Mouse (Mus musculus) right cerebral cortex, postnatal 4 days (tissue): ENCODE data around the gene Fez2.

Source experiments
- DNase-seq: peaks from one replicate; pipeline ENCODE4 v3.0.0-alpha.2; 2022

The Fez2 gene

DNA sequence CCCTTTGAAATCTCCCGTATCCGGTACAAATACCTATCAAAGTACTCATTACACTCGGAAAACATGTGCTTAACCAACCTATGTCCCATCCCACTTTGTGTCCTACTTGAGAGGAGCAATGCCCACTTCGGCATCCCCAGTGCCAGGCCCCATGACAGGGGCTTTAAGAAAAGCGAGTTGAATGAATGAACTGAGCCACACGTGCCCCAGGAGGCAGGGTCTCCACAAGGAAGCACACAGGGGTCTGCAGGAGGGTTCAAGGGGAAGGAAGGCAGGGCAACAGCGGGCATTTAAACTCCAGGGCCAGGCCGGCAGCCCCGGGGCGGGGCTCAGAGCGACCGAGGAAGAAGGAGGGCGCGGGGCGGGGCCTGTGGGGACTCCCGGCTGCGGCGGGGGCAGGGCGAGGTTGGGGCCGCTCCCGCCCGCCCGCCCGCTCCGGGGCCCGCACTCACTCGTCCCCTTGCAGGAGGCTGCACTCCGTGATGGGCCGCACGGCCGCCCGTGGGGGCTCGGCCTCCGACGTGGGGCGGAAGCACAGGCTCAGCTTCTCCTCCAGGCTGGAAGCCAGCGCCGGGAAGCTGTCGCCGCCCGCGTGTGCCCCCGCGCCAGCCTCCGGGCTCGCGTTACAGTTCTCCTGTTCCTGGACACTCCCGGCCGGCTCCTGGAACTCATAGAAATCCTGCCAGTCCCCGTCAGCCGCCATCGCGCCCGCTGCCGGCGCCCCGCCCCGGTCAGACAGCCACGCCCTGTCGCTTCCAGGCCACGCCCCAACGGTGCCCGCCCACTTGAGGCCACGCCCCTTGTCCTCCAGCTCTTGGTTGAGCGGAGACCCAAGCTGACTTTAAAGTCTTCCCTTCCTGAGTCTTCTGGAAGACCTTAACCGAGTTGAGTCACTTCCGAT is at the start of gene Fez2:
TSS of gene Fez2 (minus strand) at position 772 of the 901 bp plus-strand sequence.
- DNase-seq: peak; percentile 79

DNA sequence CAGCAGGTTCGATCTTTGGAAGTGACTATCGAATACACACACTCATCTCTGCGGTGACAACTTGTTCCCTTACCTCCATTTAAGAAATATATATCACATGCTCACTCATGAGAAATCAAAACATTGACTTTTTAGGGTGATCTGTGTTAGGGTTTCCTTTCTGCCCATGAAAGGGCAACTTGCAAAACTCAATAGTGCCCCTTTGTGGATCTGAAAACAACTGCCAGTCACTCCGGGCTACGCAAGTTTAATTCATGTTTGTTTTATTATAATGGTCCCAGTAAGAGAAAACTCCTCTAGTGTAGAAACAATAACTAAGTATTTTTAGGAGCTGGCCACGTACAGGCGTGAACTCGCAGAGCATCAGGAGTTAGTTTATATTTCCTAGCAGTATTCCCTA is 47.5 kb upstream of the Fez2 start:
- DNase-seq: no peak

DNA sequence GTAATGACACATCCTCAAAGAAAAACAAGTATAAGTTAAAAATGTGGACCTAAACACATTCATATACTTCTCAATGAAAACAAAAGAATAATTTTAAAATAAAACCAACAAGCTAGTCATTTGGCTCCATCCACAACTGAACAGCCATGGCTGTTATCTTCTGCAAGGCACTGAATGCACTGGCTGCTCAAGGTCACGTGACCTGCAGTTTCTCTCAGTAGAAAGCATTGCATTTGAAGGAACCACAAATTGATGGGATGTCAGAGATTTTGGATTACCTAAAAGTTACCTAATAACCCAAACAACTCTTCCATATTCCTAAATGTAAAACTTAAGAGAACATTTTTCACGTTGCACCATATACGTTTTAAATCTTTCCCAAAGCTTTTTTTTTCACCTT is 47.1 kb upstream of the Fez2 start:
- no peak for DNase-seq

DNA sequence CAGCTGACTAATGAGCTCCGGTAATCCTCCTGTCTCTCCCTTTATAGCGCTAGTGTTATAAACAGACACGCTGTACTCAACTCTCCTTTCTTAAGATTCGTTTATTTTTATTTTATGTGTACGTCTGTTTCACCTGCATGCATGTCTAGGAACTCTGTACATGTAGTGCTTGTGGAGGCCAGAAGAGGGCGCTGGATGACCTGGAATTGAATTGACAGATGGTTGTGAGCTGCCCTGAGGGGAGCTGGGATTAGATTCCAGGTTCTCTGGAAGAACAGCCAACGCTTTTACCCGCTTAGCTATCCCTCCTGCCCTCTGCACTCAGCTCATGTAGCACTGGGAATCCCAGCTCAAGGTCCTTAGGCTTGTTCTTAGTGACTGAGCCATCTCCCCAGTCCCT is 42.2 kb upstream of the Fez2 start:
- no peak for DNase-seq

DNA sequence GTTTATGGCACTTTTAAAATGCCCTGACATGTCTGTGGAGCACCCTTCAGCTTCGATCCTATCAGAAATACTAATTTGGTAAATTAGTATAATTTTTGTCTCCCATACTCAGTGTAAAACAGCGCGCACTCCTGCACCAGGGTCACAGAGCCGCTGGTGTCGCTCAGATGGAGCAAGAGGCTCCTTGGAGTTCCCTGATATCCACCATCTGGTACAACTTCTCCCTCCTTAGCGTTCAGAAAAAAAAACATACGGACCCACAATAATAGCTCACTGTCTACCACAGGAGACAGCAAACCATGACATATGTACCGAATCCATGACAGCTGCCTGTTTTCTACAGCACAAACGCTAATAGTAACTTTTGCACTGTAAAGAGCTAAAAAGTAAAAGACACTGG is 37.6 kb upstream of the Fez2 start:
- no peak for DNase-seq

DNA sequence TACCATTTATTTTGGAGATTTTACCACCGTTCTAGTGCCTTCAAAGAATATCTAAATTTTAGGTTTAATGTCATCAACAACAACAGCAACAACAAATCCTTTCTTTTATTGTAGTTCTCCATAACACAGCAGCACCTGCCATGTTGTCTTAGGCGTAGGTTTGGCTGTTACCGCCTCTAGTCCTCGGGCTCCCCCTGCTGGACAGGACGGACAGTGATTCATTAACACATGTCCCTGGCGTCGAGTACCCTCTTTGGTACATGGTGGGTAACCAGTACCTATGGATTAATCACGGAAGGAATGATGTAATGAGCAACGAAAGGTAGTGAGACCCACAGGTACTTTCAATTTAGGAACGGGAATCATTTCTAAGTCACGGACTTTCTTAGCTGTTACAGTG is 37.2 kb upstream of the Fez2 start:
- DNase-seq: peak; percentile 70

DNA sequence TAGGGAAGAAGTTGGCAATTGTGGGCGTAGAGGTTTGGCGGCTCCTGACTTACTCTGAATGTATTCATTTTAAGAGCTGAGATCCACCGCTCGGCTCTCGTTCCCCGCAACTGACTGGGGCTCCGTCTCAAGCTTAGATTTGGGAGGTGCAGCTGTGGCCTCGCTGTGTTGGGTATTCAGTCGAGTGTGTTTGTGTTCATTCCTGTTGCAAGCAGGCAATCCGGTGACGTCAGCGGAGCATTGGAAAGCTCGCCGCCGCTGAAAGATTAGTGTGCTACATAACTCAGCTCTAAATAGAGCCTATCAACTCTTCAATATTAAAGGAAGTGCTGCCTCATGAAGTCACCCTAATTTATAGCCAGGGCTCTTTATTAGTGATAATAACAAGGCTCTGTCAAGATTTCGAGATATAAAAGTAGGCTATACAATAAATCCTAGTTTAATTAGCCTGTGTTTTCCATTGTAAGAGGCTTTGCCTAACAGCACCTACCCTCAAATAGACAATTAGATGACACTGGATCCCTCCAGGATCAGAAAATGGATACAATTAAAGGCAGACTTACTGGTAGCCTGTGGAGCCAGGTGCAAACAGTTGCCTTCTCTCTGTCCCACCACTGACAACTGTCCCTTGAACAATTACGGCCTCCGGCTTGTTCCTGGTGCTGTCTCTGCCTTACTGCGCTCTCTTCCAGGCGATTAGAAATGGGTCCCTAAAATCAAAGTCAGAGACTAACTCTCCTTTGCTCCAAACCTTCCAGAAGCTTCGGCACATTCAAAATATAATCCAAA is 36.4 kb upstream of the Fez2 start:
- peak; percentile 42 for DNase-seq

DNA sequence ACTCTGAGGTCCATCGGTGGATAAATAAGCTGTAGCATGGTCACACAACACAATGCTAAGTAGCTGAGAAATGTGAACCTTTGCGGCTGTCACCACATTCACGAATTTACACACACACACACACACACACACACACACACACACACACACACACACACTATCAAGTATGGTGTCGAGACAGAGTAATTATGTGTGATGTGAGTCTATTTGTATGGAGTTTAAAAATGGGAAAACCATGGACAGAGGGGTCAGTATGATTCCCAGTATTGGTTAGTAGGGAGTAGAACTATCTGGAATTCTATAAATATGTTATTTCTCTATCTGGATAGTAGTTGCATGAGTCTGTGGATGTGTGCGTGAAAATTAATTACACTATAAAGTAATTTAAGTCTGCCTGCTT is 35.6 kb upstream of the Fez2 start:
- no peak for DNase-seq

DNA sequence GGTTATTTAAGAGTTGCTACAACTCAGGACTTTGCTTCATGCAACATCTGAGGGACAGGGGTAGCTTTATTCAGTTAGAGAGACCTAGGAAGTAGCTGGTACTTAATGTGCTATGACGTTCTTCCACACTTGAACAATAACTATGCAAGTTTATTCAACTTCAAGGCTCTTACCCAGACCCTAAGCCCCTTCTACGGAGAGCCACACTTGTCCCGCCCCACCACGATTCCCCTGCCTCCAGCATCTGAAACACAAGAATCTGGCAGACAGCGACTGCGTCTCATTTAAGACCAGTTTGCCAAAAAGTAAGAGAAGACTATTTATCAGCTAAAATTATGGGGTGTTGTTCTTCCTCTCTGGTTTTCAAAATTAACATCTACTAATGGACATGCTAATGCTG is 33.9 kb upstream of the Fez2 start:
- no peak for DNase-seq

DNA sequence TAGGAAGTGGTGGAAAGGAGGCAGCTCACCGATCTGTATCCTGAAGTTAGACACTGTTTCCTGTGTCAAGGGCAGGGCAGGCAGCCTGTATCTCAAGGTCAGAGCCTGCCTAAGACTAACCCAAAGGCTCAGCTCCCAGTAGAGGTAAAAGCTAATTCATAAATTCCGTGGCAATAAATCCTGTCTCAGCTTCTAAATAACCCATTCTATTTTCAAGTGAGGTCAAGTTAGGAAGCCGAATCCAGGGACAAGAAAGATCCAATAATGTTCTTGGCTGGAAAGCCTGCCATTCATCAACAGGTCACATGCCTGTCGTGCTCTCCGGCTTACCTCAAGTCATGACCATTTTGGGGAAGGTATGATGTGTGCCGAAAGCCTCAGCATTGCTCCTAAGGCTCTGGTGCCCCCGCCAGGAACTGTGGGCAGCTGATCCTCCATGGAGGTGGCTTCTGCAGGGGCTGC is 33.4 kb upstream of the Fez2 start:
- no peak for DNase-seq

DNA sequence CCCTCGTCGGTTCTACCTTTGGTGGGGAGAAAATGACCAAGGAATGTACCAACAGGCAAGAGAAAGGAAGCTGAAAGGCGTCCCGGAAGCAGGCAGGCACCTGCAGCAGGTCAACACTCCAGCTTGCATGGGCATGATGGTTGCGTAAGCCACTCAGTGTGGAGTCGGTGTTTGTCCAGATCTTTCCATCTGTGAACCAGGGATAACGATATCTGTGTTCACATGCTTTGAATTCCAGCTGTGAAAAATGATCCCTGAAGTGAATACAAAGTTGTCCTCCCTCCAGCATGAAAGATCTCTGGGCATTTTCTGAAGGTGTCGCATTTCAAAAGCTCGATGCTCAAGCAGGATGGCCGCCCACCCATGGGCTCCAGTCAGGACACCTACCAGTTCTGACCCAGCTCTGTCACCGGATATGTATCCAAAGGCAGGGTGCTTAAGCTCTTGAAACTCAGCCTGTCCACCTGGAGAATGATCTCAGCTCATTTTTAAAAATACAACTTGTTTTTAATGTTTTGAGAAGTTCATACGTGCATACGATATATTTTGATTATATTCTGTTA is 31.8 kb upstream of the Fez2 start:
- DNase-seq: no peak

DNA sequence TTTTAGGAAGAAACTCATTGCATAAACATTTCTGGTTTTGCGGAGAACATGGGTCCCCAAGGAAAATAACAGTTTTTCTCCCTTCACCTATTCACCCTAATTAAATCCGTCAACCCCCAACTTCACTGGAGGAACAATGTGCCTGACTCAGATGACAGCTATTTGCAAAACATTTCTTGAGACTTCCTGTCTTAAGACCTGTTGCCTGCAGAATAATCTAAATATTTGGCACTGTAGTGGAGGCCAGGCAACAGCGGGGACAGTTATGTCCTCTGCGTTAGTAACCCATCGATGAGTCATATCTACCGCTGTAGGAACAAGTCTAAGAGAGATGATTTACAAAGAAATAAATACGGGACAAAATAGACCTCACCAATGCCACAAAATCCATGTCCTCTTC is 26.9 kb upstream of the Fez2 start:
- no peak for DNase-seq

DNA sequence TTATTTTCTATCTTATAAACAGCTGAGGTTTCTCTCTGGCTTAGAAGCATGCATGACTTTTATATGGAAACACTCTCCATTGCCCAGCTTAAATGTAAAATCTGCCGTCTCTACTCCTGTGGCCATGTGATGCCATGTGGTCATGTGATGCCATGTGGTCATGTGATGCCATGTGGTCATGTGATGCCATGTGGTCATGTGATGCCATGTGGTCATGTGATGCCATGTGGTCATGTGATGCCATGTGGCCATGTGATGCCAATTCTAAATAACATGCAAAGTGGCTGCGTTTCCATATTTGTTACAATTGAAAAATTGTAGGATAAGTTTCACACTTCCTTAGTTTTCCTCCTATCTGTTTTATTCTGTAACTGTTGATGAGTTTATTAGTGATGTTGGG is 22.8 kb upstream of the Fez2 start:
- DNase-seq: no peak

DNA sequence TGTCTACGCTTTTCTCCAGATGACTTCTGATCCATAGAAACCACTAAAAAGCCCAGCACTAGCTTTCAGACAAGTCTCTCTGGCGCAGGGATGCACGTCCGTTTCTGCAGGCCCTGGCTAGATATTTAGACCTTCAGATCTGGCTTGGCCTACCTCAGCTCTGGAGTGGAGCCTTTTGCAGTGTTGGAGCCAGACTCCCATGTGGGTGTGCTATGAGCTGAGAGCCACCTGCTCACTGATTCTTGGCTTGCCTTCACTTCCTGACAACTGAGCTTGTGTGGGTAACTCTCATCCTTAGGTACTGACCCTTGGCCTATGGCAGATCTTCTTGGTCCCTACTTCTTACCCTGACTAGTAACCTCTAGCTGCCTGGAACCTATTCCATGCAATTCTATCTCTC is 19.2 kb upstream of the Fez2 start:
- DNase-seq: no peak

DNA sequence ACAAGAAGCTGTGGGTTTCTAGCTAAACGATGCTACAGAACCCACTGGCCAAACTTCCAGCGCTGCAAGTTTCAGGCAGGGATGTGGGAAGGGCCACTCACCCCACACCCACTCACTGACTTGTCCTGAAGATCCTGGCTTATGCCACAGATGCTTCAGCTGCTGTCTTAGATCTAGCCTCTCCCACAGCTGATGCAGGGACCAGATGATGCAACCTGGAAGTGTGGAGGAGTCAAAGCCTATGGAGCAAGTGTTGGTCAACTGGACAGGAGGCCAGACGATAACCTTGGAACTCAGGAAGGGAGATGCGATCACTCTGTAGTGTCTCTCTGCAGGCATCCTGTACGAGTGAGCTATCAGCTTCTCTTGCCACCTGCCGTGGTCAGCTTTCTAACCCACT is 17.7 kb upstream of the Fez2 start:
- no peak for DNase-seq

DNA sequence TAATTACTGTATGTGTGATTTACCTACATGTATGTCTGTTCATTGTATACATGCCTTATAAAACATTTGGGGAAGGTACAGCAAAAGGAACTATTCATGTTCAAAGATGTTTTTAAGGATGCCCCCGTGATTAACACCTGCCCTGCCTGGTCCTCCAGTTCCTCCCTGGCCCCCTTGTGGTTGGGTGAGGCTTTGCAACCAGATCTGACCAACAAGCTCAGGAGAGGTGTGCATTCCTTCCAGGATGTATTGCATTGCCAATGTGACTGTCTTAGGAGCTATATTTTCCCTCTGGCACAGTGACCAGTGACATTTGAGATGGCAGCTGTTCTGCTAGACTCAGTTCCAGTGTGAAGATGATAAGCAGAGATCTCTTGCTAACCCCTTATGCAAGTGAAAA is 16.8 kb upstream of the Fez2 start:
- peak; percentile 23 for DNase-seq

DNA sequence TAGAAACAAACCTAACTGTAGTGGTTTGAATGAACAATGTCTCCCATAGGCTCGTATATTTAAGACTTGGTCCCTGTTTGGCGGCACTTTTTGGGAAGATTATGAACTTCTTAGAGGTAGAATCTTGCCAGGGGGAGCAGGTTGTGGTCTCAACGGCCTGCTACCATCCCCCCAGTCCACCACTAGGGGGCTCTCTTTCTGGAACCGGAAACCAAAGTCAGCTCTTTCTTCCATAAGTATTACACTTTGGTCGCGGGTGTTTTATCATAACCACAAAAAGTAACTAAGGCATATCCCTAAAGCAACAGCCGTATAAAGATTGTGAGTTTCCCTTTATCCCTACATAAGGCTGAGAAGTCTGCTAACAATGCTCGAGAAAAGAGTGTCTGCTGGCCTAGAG is 12.4 kb upstream of the Fez2 start:
- DNase-seq: no peak

DNA sequence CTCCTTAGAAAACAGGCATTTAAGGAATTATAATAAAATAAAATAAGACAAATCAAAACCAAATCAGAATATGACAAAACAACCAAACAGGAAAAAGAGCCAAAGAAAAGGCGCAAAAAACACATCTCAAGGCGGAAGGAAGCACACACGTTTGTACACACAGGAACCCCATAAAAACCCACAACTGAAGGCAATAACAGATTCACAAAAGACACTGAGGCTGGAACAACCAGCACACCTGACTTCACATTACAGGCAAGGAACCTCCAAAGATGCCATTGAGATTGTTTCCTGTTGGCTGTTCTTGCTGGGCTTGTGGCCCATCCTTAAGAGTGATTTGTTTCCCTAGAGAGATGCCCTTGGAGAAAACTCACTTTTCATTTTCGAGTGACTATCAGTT is 11.1 kb upstream of the Fez2 start:
- DNase-seq: no peak

DNA sequence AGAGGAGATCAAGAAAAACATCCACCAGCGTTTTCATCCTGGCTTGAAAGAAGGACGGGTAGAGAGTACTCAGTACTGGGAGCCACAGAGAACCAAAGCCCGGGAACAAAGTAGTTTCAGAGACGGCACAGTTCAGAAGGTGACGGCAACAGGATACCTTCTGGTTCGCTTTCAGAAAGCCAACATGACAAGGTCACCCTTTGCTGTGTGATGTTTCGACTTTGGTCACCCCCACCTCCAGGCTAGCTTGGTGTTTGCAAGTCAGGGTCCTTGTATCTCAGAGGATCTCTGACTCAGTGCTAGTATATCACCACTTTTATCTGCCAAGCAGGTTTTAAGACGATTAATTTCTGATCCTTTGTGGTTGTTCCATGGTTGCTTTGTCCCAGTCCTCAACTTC is 7.1 kb upstream of the Fez2 start:
- no peak for DNase-seq

DNA sequence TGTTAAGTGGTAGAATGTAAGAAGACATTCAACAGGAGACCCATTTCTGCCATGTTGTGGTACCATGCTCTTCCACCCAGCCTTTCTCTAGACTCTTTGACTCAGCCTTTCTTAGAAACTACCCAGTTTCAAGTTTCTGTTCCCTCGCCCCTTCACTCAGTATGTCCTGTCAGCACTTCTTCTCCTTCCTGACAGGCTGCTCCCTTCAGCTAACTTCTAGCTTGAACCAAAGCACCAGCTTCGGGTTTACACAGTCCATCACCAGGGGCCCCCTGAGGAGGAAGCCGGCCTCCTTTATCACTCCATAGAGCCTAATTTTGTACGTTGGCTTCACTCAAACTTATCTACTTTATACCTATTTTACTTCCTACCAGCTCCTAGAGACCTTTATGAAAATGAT is 1.3 kb upstream of the Fez2 start:
- DNase-seq: no peak

DNA sequence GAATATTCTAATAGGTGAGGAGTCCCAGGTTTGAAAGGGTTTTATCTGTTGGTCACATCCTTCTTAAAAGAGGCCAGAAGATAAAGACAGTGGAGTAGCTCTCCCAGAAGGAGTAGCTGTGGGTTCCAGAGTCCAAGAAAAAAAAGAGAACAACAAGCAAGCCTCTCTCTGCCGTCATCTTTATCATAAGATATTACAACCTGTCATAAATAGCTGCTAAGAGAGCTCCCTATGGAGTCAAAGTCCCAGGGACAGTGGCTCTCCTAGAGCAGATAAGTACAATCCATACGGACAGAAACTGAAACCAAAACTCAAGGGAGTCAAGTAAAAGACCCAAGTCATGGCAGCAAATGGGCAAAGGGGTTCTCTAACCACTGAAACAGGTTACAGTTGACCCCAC is 2.7 kb downstream of the Fez2 start:
- no peak for DNase-seq

DNA sequence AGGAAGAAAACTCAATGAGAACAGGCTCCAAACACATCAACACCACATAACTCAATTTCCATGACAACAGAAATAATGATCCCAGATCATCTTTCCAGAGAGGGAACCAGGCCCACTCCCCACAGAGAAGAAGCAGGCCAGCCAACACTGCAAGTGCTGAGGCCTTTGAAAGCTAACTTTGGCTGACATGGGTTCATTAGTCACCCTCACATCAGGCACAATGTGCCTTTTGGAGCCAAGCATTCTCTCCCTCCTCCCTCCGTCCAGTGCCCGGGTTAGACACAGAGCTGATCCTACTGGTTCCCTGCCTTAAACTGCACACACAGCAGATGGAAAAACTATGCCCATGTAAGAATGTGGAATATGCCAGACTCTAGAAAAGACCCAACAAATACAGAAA is 8.1 kb downstream of the Fez2 start:
- no peak for DNase-seq

DNA sequence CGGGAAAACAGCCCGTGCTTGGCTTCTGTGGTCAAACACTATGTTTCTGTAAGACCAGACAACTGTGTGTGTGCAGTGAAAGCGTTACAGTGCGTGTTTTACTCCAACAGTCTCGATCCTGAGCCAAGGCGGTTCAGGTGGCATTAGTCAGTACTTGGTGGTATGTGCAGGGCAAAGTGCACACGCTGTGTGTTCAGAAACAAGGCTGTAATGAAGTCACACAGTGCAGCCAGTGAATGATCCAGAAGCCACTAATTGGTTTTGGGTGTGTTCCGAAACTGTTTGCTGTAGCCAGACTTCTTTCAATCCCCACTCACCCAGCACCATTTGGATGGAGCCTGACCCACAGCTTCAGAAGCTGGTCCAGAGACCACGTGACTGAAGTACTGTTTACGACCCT is 9.6 kb downstream of the Fez2 start:
- no peak for DNase-seq

DNA sequence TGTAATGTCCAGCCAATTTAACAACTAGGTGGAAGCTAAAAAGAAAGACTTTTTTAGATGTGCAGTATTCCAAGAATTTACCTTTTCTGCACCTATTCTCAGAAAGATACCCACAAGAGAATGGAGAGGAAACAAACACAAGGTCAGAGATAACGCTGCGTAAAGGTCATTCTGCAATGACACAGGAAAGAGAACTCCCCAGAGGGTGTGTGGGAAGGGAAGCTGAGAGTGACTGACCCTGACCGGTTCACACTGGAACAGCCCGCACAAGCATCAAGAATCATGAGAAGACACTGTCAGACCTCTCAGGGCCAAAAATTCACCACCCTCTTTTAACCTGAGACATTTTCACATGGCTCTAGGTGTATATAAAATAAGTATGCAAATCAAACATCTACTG is 10.4 kb downstream of the Fez2 start:
- no peak for DNase-seq
